Mouse (Mus musculus) spleen, postnatal 36 days (tissue): ENCODE data around the gene Rasgef1b.

ENCODE experiments used
- DNase-seq, 2 experiments: peaks; one replicate each; pipeline ENCODE4 v3.0.0; 2022; ENCODE audit warnings: low spot score in 2 of 2, mixed read lengths in 1 of 2

Gene Rasgef1b

DNA sequence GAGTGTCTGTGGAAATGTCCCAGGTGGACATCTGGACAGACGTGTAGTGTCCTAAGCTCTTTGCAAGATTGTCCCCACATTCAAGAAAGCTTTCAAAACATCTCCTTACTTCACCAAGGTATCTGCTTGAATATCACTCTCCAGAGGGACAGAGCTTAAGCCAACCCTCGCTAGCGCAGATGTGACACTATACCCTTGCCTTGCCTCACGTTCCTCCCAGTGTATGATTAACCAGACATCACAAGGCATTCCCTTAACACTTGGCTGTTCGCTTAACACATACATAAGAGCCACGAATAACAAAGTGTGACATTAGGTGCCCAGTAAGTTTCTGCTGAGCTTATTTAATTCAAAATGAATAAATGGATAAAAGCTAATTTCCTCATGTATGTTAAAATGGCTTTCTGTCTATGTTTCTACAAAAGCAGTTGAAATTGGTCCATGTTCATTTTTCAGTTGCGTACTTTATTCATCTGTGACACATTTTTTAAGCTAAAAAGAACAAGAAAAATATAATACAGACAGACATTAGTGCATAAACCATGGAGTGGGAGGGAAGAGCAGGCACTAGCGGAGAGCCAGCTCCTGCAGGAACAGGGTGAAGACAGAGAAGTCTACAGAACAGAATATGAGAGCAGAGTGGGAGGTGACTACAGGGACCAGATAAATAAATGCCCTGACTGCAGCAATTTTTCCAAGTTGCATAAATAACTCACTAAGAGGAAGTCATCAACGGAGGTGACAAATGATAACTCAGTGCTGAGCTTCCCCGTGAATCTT is 126.4 kb downstream of the Rasgef1b start:
- no peak for DNase-seq

- DNase-seq, result no peak
These were observed 129.5 kb downstream of the Rasgef1b start for GRCm38 (mm10) chr5:99599376-99599775.

- DNase-seq, result no peak
These were observed 130.3 kb downstream of the Rasgef1b start for GRCm38 (mm10) chr5:99598470-99599110.

DNA sequence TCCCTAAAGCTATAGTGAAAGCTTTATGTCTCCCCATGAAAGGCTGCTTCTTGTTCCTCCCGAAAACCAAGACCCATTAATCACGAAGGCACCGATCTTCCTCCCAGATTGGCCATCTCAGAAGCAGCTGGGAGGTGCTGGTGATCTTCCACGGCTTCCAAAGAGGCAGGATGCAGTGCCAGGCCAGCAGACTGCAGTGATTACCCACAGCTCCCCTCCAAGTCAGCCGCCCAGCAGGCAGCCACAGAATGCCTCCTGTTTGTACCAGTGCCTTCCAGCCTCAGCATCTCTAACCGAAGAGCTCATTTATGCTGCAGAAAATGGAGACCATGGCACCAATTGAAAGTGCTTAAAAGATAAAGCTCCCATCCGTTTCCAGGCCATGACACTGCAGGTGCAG is 131.2 kb downstream of the Rasgef1b start:
- DNase-seq, result no peak

- no peak for DNase-seq
These were observed 137.5 kb downstream of the Rasgef1b start for GRCm38 (mm10) chr5:99591348-99591747.

GRCm38 (mm10) chr5:99590539-99590938 is 138.3 kb downstream of the Rasgef1b start:
- no peak for DNase-seq

- no peak for DNase-seq
These were observed 140.9 kb downstream of the Rasgef1b start for GRCm38 (mm10) chr5:99587994-99588393.

- DNase-seq, result no peak
These were observed 141.3 kb downstream of the Rasgef1b start for GRCm38 (mm10) chr5:99587589-99587988.

DNA sequence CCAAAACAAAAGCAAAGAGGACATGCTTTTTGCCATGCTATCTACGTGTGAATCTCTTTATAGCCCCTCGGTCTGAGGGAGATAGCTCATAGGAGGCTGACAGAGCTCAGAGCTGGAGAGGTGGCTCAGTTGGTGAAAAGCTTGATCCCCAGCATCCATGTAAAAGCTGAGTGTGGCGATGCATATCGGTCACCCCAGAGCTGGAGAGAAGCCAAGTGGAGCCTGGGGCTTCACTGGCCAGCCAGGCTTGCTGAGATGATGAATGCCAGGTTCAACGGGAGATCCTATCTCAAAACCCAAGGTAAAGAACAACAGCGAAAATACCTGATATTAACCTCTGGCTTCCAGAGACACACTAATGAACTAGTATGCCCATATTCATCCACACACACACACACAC is 142.6 kb downstream of the Rasgef1b start:
- no peak for DNase-seq

- no peak for DNase-seq
These were observed 143.5 kb downstream of the Rasgef1b start for GRCm38 (mm10) chr5:99585166-99585898.

GRCm38 (mm10) chr5:99584266-99584665 is 144.6 kb downstream of the Rasgef1b start:
- DNase-seq, result no peak

DNA sequence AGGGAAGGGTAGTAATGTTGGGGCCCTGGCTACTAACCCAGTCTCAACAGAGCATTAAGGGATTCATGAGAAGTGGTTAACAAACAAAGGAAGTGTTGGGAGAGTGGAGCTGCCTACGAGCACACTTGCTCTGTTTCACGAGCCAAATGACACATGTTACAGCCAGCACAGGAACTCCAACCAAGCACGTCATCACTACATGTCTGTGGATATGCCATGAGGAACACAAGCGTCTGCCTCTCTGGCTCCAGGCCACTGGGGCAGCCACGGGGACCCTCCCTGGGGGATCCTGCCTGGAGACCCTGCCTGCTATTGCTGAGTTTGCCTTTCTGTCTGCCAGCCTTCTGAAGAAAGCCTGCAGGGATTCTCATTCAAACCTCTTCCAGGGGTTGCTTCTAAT is 146.8 kb downstream of the Rasgef1b start:
- no peak for DNase-seq

GRCm38 (mm10) chr5:99578692-99579091 is 150.2 kb downstream of the Rasgef1b start:
- peak; percentile 50 to 58 for DNase-seq

DNA sequence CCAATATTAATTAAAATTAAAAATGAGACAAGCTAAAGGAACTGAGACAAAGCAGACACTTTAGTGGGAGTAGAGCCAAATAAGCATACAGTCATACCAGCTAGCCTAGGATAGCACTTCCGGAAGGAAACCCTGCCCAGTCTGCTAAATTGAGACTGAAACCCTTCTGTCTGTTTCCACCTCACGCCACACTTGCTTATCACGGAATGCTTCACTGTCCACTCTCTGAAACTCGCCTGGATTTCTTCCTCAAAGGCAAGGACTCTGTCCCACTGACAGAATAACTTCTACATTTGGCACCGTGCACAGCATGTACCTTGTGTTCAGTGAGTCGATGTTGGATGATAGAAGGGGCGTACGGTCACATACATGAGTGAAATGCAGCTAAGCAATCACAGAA is 153.0 kb downstream of the Rasgef1b start:
- no peak for DNase-seq

DNA sequence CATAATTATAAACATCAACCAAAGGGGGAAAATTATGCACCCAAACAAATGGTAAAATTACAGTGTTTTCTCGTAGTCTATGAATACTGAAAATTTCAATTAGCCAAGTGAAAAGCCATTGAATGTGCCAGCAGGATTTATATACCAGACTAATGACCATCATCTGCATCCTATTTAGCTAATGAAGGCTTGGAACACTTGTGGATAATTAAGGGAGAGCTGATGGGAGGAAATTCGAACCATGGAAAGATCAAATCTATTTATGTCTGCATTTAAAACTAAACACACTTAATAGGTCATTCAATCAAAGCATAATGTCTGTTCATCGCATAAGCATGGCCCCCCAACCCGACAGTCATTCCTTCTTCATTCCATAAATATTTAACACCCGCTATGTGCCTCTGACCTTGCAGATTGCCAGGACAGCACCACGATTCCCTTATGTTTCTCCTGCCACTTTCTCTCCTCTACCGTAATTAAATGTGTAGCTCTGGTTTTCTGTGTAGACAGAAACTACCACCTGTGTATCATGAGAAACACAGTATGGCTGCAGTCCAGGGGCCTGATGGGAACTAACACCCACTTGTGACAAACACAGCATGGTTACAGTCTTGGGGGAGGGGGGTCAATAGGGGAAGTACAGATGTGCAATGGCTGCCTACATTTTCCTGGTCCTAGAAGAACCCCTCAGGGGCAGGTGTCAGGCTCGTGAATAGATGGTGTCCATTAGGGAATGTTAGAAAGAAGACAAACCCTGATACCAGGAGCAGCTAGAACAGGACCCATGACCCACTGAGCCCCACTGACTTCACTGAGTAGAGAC is 164.2 kb downstream of the Rasgef1b start:
- DNase-seq, result no peak

- DNase-seq, result no peak
These were observed 166.8 kb downstream of the Rasgef1b start for GRCm38 (mm10) chr5:99562096-99562495.

DNA sequence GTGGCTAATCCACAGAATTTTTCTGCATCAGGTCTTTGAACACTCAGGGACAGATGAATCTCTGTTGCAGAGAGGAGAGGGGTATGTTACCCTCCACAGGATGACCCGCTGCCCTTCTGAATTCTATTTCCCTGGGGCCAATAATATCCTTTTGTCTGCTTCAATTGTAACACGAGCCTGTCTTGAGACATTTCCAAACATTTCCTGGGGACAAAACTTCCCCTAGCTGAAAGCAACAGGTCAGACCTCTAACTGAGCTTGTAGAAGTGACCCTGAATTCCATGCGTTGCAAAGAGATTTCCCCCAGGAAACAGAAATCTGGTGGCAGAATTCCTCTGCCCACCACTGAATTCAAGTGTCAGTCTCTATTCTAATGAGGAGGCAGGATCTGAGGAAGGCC is 169.1 kb downstream of the Rasgef1b start:
- DNase-seq, result no peak

DNA sequence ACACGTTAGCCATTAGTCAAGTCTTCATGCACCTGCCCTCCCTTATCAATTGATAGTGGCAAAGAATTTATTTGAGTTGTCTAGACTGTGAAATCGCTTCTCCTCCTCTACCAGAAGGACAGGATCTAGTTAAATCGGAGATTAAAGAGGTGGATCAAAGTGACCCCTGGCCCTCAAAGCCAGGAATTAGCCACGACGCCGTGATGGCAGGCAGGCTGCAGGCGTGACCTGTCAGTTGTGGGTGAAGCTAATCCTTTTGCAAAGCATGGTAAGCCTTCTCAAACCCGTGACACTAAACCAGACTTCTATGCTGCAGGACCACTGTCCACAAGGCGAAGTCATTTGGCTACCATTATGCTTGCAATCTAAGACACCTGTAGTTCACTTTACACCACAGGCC is 170.6 kb downstream of the Rasgef1b start:
- no peak for DNase-seq

- DNase-seq, result no peak
These were observed 176.2 kb downstream of the Rasgef1b start for GRCm38 (mm10) chr5:99552645-99553044.

- no peak for DNase-seq
These were observed 184.0 kb downstream of the Rasgef1b start for GRCm38 (mm10) chr5:99544664-99545494.
